ENCODE assay signal across 10 mouse cellular contexts in the genomic region with DNA sequence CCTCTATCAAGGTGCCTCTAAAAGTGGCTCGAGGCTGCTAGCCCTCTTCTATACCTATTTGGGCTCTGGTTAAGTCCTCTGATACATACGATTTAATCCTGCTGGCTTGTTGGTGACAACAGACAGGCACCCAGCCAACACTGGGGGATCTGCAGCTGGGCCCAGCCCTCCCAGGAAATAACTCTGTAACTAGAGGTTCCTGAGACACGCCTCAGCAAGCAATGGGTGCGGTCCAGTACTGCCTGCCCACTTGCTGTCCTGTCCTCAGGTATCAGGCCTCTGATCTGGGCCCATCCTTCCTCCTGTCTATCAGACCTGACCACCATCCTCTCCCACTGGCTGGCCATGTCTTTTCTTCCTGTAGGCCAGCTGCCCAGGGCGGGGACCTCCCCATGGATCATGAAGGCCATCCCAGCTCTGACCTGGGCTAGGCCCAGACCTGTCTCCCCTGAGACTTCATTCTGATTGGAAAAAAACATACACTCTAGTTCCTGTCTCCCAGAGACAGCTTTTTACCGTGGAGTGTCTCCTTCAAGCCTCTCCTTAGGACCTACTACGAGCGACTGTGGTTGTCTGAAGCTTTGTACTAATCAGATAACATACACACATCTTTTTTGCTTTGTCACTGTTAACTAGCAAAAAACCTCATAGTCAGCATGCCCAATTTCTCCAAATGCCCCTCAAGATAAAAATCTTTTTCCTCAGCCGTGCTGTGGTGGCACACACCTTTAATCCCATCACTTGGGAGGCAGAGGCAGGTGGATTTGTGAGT. TPM values are rescaled to one million over a fixed set of nuclear protein-coding genes. Genes with fewer than 3 reads are reported as not detected.
DNase-seq lines count a peak whose midpoint lies in the region; ATAC-seq and TF ChIP-seq lines count a peak whose summit lies in the region.
"Had no signal": no experiment of that assay in that cellular context is flagged by ENCODE, and none has a peak within 500 bp of the region (broad histone marks: within the 10 kb centered on the region; RNA-seq: fewer than 3 reads in every experiment).

No protein-coding gene starts in this region.

- peak; percentile 44 for DNase-seq in gastrocnemius, adult 2 months
- DNase-seq in gastrocnemius, postnatal 10 days = no peak
- DNase-seq in NIH3T3 (ENCODE audit: low read depth) = peak; percentile 36
- peak; percentile 78 for DNase-seq in kidney, adult 9 months
- DNase-seq in lung, postnatal 4 days = peak; percentile 26 to 56
- no peak for DNase-seq in cerebellum, adult 11-12 months
- DNase-seq in T-cell, adult 2 months (ENCODE audit: low spot score) = no peak
- DNase-seq: adrenal gland, adult 2 months; thymus, postnatal 25 days had no signal

- intact Hi-C loops in gastrocnemius, adult 2 months (cut with DNase I) = no loop called here

- no peak for ATAC-seq in megakaryocyte progenitor cell, adult 5-6 weeks (replicated peaks; ENCODE audit: poor library complexity)

- TF ChIP-seq CTCF in gastrocnemius, adult 2 months (IDR thresholded peaks at IDR 0.05) = no peak

- no peak overlapping the region for H3K4me3 ChIP-seq in gastrocnemius, adult 2 months

- H3K27ac ChIP-seq in gastrocnemius, adult 2 months = peak overlapping the region; percentile 80

RNA-seq across cellular contexts. Expression of a gene that starts 2.2 kb away (rescaled TPM):
- total RNA-seq in gastrocnemius, adult 2 months (2021) = 1 to 10 TPM; 5.0 to 7.0 TPM
- 1 to 10 TPM; 5.6 to 6.7 TPM for total RNA-seq in gastrocnemius, postnatal 10 days (2021)
- total RNA-seq in megakaryocyte progenitor cell, adult 5-6 weeks (2015) = 0.05 TPM in 1 of 2 replicates, not detected in the other
- total RNA-seq in megakaryocyte progenitor cell, adult 5-6 weeks (2017) = 0.21 and 2.6 TPM in 2 replicates

RNA-seq across cellular contexts. Expression of a gene that starts 40.3 kb away (rescaled TPM):
- under 1 TPM in 1 of 2 experiments, not detected in 1; 0.08 TPM for total RNA-seq in gastrocnemius, adult 2 months (2021)
- under 1 TPM; 0.70 to 0.81 TPM for total RNA-seq in gastrocnemius, postnatal 10 days (2021)
- not detected in 2 replicates for total RNA-seq in megakaryocyte progenitor cell, adult 5-6 weeks (2015)
- total RNA-seq in megakaryocyte progenitor cell, adult 5-6 weeks (2017) = not detected in 2 replicates

RNA-seq across cellular contexts. Expression of a gene that starts 51.2 kb away (rescaled TPM):
- total RNA-seq in gastrocnemius, adult 2 months (2021) = 1 to 10 TPM; 1.4 to 2.2 TPM
- total RNA-seq in gastrocnemius, postnatal 10 days (2021) = 10 to 100 TPM; 12.3 to 15.0 TPM
- 0.54 TPM in 2 replicates for total RNA-seq in megakaryocyte progenitor cell, adult 5-6 weeks (2015)
- not detected in 2 replicates for total RNA-seq in megakaryocyte progenitor cell, adult 5-6 weeks (2017)

RNA-seq across cellular contexts. Expression of a gene that starts 55.0 kb away (rescaled TPM):
- 10 to 100 TPM; 81.4 to 83.9 TPM for total RNA-seq in gastrocnemius, adult 2 months (2021)
- total RNA-seq in gastrocnemius, postnatal 10 days (2021) = 10 to 100 TPM; 60.6 to 74.5 TPM
- 308 and 311 TPM in 2 replicates for total RNA-seq in megakaryocyte progenitor cell, adult 5-6 weeks (2015)
- 105 and 150 TPM in 2 replicates for total RNA-seq in megakaryocyte progenitor cell, adult 5-6 weeks (2017)

RNA-seq across cellular contexts. Expression of a gene that starts 59.7 kb away (rescaled TPM):
- 1 to 10 TPM; 2.4 to 3.2 TPM for total RNA-seq in gastrocnemius, adult 2 months (2021)
- 1 to 10 TPM; 3.1 to 3.3 TPM for total RNA-seq in gastrocnemius, postnatal 10 days (2021)
- total RNA-seq in megakaryocyte progenitor cell, adult 5-6 weeks (2015) = 9.5 and 13.0 TPM in 2 replicates
- total RNA-seq in megakaryocyte progenitor cell, adult 5-6 weeks (2017) = 8.3 and 10.3 TPM in 2 replicates

Comparison
In these comparisons a context has a peak if more than half of its experiments do, and no peak if none do; other contexts are left out.
1. DNase-seq: peak in gastrocnemius, adult 2 months (single experiment), NIH3T3 (single experiment), kidney, adult 9 months (single experiment) and lung, postnatal 4 days (2 of 2); none in gastrocnemius, postnatal 10 days (single experiment), cerebellum, adult 11-12 months (single experiment) and T-cell, adult 2 months (single experiment).
2. RNA of a gene that starts 51.2 kb away (total RNA-seq): 12.3 to 15.0 TPM in gastrocnemius, postnatal 10 days; 1.4 to 2.2 TPM in gastrocnemius, adult 2 months and 0.54 TPM in megakaryocyte progenitor cell, adult 5-6 weeks; every median in the first group is over 4 times any median in the second.